Mouse (Mus musculus) 416B (cell line): Measurements from ENCODE around the gene Olfr921.

Experiments
- DNase-seq: peaks from one replicate; pipeline ENCODE4 v3.0.0; 2011; ENCODE audit warnings: low read depth

The Olfr921 gene

DNA sequence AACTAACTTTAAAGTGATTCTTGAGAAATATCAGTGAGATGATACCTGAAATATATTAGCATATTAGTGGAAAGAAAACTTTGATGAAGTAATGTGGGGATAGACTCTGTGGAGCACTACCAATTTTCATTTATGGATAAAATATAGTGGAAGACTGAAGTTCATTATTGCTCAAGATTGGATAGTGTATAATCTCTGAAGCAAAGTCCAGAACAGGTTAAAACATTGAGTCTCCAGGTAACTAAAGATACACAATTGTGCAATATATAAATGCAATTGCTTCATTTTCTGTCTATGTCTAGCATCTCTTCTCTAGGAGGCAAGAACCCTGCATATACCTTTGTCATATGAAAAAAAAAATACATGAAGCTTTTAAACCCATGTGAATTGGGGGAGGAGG, at the start of gene Olfr921:
Olfr921 (plus strand) TSS at position 301 of the 400 bp plus-strand sequence.
- no peak for DNase-seq

DNA sequence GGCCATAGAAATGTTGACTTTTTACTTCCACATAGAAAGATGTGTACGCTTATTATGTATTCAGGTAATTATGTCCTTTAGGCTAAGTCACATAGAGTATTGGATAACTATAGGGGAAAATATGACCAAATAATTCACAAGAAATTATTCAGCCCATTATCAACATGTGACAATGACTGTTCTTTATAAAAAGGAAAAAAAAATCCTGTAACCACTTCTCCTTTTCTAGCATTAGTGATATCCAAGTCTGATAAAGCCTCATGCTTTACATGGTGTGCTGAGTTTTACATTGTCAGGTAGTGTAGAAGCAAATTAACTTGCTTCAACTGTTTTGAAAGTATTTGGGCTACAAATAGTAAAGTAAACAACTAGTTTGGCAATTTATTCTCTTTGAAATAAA, 48.8 kb upstream of the Olfr921 start:
- peak; percentile 61 for DNase-seq

DNA sequence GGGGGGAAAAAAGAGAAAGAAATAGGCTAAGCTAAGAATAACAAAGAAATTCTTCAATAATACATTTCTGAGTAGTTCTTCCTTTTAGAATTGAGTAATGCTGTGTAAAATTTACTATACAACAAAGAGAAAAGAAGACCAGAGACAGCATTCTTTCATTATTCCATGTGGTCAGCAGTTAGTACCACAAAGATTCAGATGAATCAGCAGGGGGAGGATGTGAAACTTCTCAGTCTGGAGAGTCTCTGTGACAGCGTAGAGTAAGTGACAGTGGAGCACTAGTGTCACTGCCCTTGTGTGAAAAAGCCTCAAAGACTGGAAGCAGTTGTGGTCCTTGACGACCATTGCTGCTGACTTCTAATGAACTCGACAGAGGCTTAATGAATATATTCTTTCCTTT, 44.6 kb upstream of the Olfr921 start:
- DNase-seq, result peak; percentile 8

DNA sequence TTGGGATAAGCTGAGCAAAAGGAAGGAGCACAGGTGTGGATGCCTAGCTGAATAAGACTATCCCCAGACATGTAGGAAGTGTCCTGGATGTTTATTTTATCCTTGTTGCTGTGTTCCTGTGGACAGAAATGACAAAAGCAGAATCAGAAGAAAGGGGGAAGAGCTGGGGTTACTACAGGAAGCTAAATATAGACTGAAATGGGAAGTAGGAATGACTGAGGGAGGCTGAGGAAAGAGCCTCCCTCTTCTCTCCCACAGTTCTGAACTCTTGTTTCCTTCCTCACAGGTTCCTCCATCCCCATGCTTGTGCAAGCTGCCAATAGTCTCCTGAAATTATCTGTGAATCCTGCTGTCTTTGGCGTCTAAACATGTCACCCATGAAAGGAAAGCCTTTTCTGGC, 31.5 kb upstream of the Olfr921 start:
- DNase-seq, result no peak

DNA sequence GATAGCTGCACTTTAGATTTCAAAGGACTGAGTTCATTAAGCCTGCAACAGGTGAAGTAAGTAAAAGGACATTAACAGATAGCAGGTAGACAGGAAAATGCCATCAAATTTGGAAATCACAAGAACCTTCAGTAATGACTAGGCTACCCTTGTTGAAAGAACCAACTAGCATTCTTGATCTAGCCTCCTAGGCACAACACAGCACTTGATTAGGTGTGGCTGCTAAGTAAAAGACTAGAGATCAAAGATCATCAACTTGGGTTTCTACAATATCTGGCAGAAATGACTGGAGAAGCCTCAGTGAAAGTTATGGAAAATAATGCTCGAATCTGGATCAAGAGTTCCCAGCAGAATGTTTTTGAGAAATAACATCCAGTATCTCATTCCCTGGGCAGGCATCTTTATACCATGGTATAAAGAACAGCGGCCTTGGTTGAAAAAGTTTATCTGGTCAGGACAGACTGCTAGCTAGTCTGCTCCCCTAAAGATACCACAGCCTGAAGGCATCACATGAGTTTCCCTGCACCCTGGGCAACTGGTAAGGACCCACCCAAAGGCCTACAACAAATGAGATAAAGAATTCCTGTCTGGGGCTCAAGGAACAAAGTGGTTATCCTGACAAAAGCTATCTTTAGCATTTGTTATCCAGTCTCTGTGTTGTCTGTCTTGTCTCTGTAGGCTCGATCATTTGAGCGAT, 28.1 kb upstream of the Olfr921 start:
- DNase-seq, result no peak

DNA sequence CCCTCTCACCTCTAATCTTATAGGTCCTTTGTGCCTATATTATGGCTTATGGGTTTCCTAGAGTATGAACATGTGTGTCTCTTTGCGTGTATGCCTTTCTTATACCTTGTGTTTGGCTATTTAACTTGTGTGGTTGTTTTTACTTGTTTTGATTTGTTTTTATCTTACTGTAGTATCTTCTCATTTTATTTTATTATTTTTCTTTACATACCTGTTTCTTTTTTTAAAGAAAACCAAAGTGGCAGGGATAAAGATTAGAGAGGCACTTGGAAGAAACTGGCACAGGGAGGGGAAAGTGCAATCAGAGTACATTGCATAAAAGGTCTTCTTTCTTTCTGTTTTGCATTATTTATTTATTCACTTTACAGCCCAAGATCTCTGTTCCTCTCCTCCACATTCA, 20.9 kb upstream of the Olfr921 start, which contains the start of gene Olfr920:
Olfr920 (plus strand) TSS at position 301 of the 400 bp plus-strand sequence.
- no peak for DNase-seq

DNA sequence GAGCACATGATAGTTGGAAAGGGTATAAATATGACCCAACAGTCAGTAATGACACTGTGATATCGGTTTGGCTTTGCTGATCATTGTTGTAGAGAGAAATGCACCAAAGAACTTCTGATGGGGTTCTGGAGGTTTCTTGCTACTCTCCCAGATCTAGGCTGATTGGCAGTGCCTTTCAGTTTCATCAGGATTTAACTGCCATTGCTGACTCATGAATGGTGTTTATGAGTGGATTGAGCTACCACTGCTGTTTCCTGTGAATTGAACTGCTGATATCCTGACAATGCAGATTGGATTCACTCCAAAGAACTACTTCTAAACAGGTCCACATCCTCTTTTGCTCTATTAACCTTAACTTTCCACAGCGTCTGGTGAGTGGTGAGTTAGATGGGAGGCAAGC, 19.8 kb downstream of the Olfr921 start:
- peak; percentile 20 for DNase-seq

DNA sequence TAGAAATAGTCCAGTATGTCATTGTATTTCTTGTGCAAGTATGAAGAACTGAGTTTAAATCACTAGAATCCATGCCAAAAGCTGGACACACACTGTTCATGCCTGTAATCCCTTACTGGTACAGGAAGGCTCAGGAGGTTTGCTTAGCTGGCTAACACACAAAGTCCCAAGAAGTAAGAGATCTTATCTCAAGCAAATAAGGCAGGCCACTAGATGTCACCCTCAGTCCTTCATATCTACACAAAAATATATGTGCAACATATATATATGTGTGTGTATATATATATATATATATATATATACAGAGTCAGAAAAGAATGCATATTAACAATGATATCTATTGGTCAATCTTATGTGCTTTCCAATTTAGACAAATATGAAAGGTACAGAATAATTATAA, 32.8 kb downstream of the Olfr921 start:
- peak; percentile 55 for DNase-seq

DNA sequence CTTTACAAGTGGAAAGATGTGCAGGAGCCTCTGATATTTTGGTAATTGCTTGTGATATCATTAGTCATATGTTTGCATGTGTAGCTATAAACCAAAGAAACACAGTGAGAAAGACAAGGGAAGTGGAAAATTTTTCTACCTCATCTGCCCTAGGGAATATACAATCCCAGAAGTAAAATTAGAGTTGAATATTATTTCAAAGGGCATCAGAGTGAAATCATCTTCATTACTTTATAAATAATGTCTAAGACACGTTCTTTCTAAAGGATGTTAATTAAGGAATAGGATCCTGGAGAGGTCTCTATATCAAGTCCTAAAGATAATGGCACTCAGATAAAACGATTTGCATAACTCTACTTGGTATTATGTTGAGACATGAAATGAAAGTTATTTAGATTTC, 41.4 kb downstream of the Olfr921 start, which contains the start of gene Olfr922:
Olfr922 (plus strand) TSS at position 301 of the 400 bp plus-strand sequence.
- no peak for DNase-seq

DNA sequence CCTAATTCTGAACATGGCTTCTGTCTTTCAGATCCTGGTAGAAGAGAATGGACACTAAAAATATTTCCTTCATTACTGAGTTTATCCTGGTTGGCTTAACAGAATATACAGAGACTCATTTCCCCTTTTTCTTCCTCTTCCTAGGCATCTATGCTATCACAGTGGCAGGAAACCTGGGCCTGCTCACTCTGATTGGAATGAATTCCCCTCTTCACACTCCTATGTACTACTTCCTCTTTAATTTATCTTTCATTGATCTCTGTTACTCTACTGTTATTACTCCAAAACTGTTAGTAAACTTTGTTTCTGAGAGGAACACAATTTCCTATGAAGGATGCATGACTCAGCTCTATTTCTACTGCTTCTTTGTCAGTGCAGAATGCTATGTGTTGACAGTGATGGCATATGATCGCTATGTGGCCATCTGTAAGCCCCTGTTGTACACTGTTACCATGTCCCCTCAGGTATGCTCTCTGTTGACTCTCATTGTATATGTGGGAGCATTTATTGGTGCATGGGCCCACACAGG, 42.7 kb downstream of the Olfr921 start:
- no peak for DNase-seq

DNA sequence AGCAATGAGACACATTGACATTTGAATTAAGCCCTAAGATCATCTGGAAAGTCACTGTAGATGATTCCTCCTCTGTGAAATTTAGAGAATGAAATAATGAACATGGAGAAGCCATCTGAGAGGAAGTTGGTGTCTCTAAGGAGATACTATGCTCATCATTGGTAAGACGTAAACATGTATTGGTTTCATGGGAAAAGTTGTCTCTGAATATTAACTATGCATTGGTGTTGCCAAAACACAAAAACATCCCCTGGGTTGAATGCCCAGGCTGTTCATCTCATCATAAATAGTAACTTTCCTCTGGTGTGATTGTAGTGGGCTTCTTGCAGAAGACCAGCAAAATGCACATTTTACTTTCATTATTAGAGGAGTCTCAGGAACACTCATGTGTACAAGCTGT, 53.4 kb downstream of the Olfr921 start, which contains the start of gene Olfr923:
Olfr923 (plus strand) TSS at position 301 of the 400 bp plus-strand sequence.
- no peak for DNase-seq
